Mouse (Mus musculus) kidney, postnatal 0 days (tissue): ENCODE measurements around the gene Cib4. TPM values are rescaled to one million over a fixed set of nuclear protein-coding genes. Genes with fewer than 3 reads are reported as not detected.

ENCODE experiments used
- ATAC-seq: fragments of 200-750 bp; cut with Nextera tagmentation; replicated peaks from 2 replicates; pipeline ENCODE4 v1.8.0; 2017; ENCODE audit warnings: low read depth, moderate number of reproducible peaks, moderate TSS enrichment, moderate library complexity; ENCODE audit not compliant: low FRiP score
- DNase-seq: peaks from one replicate; pipeline ENCODE4 v3.0.0-alpha.2; 2016; ENCODE audit warnings: low spot score
- H3K27ac ChIP-seq: fragments of 300-500 bp; sonication (generic); 2 replicates; pipeline ENCODE4 v1.5.1; 2014; ENCODE audit warnings: mild to moderate bottlenecking
- H3K27me3 ChIP-seq: fragments of 300-500 bp; sonication (generic); 2 replicates; pipeline ENCODE4 v1.6.1; 2014; ENCODE audit warnings: low read length, mixed read lengths; ENCODE audit not compliant: insufficient read depth
- H3K36me3 ChIP-seq: fragments of 300-500 bp; sonication (generic); 2 replicates; pipeline ENCODE4 v1.6.1; 2014; ENCODE audit warnings: low read length, mixed read lengths; ENCODE audit not compliant: insufficient read depth
- H3K4me1 ChIP-seq: fragments of 300-500 bp; sonication (generic); replicated peaks from 2 replicates; pipeline ENCODE4 v1.6.1; 2014; ENCODE audit warnings: antibody characterized with exemption, low read length, mixed read lengths; ENCODE audit not compliant: insufficient read depth
- H3K4me2 ChIP-seq: fragments of 300-500 bp; sonication (generic); 2 replicates; pipeline ENCODE4 v1.6.1; 2014; ENCODE audit warnings: mild to moderate bottlenecking, low read length, moderate library complexity, mixed read lengths
- H3K4me3 ChIP-seq: fragments of 300-500 bp; sonication (generic); replicated peaks from 2 replicates; pipeline ENCODE4 v1.5.1; 2014; ENCODE audit warnings: low read depth, low read length
- H3K9ac ChIP-seq: fragments of 300-500 bp; sonication (generic); 2 replicates; pipeline ENCODE4 v1.6.1; 2014; ENCODE audit warnings: low read depth, low read length
- H3K9me3 ChIP-seq: fragments of 300-500 bp; sonication (generic); replicated peaks from 2 replicates; pipeline ENCODE4 v1.6.1; 2016; ENCODE audit warnings: low read length, inconsistent platforms, mixed read lengths
- CTCF ChIP-seq: IDR thresholded peaks from 2 replicates; pipeline ENCODE4 v1.5.1; 2016; ENCODE audit warnings: antibody characterized with exemption, low read depth, mild to moderate bottlenecking, moderate library complexity
- WGBS: fragments of 180-500 bp; shearing (Covaris S2); extraction: QIAGEN DNeasy Blood & Tissue Kit; methylation state at CpG from one replicate; pipeline ENCODE4 v1.1.7; 2014; 5-methylcytosine and 5-hydroxymethylcytosine counted together
- polyA plus RNA-seq: library from polyadenylated mRNA; unstranded; fragments of >200 nt; fragmentation: Nextera tagmentation; extraction: Ambion mirVana; gene quantifications from 2 replicates; pipeline ENCODE4 v1.2.1, GENCODE M21; 2015

The Cib4 gene
- polyA plus RNA-seq, 1 experiment from 2014 or later: not detected

GRCm38 (mm10) chr5:30523131-30523530 is 22.5 kb downstream of the Cib4 start:
- 65% methylated on average over 3 of the region's 3 CpGs for WGBS
- Histone ChIP-seq H3K4me2 (no peak overlapping the region), H3K4me1 (no peaks in the 10 kb centered on the region; the same call in 1 of the 2 replicates), H3K36me3 (no peaks in the 10 kb centered on the region), H3K9me3 (no peaks in the 10 kb centered on the region), H3K27ac (no peak overlapping the region), H3K9ac (no peak overlapping the region), H3K27me3 (no peaks in the 10 kb centered on the region), H3K4me3 (no peak overlapping the region)
- DNase-seq: no peak
- TF ChIP-seq CTCF: no peak
- ATAC-seq: no peak

GRCm38 (mm10) chr5:30522406-30522805 is 23.2 kb downstream of the Cib4 start:
- H3K9me3 ChIP-seq: no peaks in the 10 kb centered on the region
- DNase-seq (no peak), ATAC-seq (no peak)
- no peaks in the 10 kb centered on the region for H3K27me3 ChIP-seq
- TF ChIP-seq CTCF: no peak
- no peak overlapping the region for H3K4me2 ChIP-seq
- 83% methylated on average over 8 of the region's 8 CpGs for WGBS
- no peak overlapping the region for H3K9ac ChIP-seq
- no peak overlapping the region for H3K27ac ChIP-seq
- no peaks in the 10 kb centered on the region; the same call in 1 of the 2 replicates for H3K4me1 ChIP-seq
- H3K4me3 ChIP-seq: no peak overlapping the region
- H3K36me3 ChIP-seq: no peaks in the 10 kb centered on the region

GRCm38 (mm10) chr5:30520214-30520732 is 25.4 kb downstream of the Cib4 start:
- H3K4me1 ChIP-seq: no peaks in the 10 kb centered on the region
- no peaks in the 10 kb centered on the region for H3K27me3 ChIP-seq
- no peak for TF ChIP-seq CTCF
- H3K9ac ChIP-seq: no peak overlapping the region
- no peak overlapping the region for H3K4me3 ChIP-seq
- H3K36me3 ChIP-seq: no peaks in the 10 kb centered on the region
- H3K27ac ChIP-seq: no peak overlapping the region
- no peak overlapping the region for H3K4me2 ChIP-seq
- 81% methylated on average over 10 of the region's 10 CpGs for WGBS
- no peaks in the 10 kb centered on the region for H3K9me3 ChIP-seq
- DNase-seq (no peak), ATAC-seq (no peak)

DNA sequence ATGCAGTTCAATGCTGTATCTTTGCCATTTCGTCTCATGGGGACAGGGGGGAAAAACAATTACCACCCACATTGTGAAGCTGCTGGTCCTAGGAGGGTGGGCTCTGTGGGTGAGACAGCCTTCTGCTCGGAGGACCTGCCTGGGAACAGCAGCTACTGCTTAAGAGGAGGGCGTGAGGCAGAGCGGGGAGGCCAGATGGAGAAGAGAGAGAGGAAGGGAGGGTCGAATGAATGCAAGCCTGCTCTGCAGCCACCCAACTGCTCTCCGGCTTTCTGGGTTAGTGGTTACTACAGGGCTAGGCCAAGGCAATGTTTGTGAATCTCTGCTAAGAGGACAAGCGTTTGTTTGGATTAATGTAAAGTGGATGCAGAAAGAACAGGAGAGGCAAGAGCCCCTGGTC is 26.1 kb downstream of the Cib4 start:
- Histone ChIP-seq H3K36me3 (no peaks in the 10 kb centered on the region), H3K9ac (no peak overlapping the region), H3K4me1 (no peaks in the 10 kb centered on the region), H3K27me3 (no peaks in the 10 kb centered on the region), H3K4me3 (no peak overlapping the region), H3K4me2 (no peak overlapping the region), H3K27ac (no peak overlapping the region), H3K9me3 (no peaks in the 10 kb centered on the region)
- 52% methylated on average over 7 of the region's 7 CpGs for WGBS
- DNase-seq (no peak), ATAC-seq (no peak)
- no peak for TF ChIP-seq CTCF

DNA sequence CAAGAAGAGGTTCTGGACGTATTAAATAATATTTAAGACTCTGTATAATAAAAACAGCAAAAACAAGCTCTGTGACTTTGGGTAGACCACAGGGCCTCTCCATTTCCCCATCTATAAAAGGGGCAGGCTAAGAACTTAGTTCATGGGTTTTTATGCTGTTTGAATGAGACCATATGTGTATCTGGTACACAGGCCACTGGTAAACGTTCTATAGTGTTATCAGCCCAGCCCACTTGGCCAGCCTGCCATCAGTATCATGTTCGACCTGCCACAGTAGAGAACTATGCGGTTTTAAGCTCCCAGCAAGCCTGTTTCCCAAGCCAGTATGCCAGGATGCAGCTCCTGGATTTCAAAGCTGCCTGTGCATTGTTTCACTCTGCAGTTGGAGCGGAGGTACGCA is 27.1 kb downstream of the Cib4 start:
- ATAC-seq (no peak), DNase-seq (no peak)
- Histone ChIP-seq H3K27ac (no peak overlapping the region), H3K9me3 (no peaks in the 10 kb centered on the region), H3K36me3 (no peaks in the 10 kb centered on the region), H3K4me3 (no peak overlapping the region), H3K9ac (no peak overlapping the region), H3K27me3 (no peaks in the 10 kb centered on the region), H3K4me2 (no peak overlapping the region), H3K4me1 (no peaks in the 10 kb centered on the region)
- WGBS: 75% methylated on average over 6 of the region's 6 CpGs
- TF ChIP-seq CTCF: no peak

- no peak for ATAC-seq
- no peak overlapping the region for H3K27ac ChIP-seq
- WGBS: 66% methylated on average over 5 of the region's 5 CpGs
Observed at GRCm38 (mm10) chr5:30518108-30518507, 27.5 kb downstream of the Cib4 start.

GRCm38 (mm10) chr5:30516376-30516775 is 29.3 kb downstream of the Cib4 start:
- Histone ChIP-seq H3K9ac (no peak overlapping the region), H3K36me3 (no peaks in the 10 kb centered on the region), H3K4me2 (no peak overlapping the region), H3K9me3 (no peaks in the 10 kb centered on the region), H3K27ac (no peak overlapping the region), H3K4me3 (no peak overlapping the region), H3K27me3 (no peaks in the 10 kb centered on the region), H3K4me1 (no peaks in the 10 kb centered on the region)
- WGBS: 50% methylated on average over 7 of the region's 7 CpGs
- DNase-seq (peak; percentile 38), ATAC-seq (no peak)
- peak; percentile 78 for TF ChIP-seq CTCF

More at GRCm38 (mm10) chr5:30518108-30518507, 27.5 kb downstream of the Cib4 start:
- no peaks in the 10 kb centered on the region for H3K9me3 ChIP-seq
- no peak for TF ChIP-seq CTCF
- no peak overlapping the region for H3K9ac ChIP-seq
- no peaks in the 10 kb centered on the region for H3K36me3 ChIP-seq
- H3K4me2 ChIP-seq: no peak overlapping the region
- H3K27me3 ChIP-seq: no peaks in the 10 kb centered on the region
- no peak for DNase-seq
- no peaks in the 10 kb centered on the region for H3K4me1 ChIP-seq
- no peak overlapping the region for H3K4me3 ChIP-seq
